Mouse (Mus musculus) E14TG2a.4 (cell line): ENCODE data around the gene 2310011J03Rik.

ENCODE experiments used
- CTCF ChIP-seq: conservative IDR thresholded peaks from 2 replicates; pipeline ENCODE4 v1.5.1; 2014; ENCODE audit warnings: low read length
- NANOG ChIP-seq: IDR thresholded peaks from 2 replicates; pipeline ENCODE4 v1.6.1; 2014; ENCODE audit warnings: borderline replicate concordance, low read length, mixed read lengths
- POU5F1 ChIP-seq: IDR thresholded peaks from 2 replicates; pipeline ENCODE4 v1.6.1; 2014; ENCODE audit warnings: low read length, borderline replicate concordance

DNA sequence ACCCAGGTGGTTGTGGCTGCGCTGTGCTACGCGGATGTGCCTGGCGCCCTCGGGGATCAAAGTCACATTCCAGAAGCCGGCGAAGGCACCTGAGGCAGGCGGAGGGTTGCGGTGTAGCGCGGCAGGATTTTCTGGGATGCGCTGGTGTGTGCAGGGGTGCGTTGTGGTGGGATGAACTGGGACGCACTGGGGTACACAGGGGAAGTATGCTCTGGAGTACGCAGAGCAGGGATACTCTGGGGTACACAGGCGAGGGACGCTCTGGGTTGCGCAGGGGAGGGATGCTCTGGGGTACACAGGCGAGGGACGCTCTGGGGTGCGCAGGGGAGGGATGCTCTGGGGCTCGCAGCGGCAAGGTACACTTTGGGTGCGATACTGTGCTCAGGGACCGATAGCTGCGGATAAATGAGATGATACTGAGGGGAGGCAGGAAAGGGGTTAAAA is 22.0 kb upstream of the 2310011J03Rik start:
- TF ChIP-seq CTCF (no peak), NANOG (no peak), POU5F1 (no peak)
